Mouse (Mus musculus): ENCODE data around the gene Iqce.
"Not testable (repeated sequence)": the region's sequence is repeated elsewhere in the genome, so short reads cannot be mapped to it uniquely, and the experiment has no call there.

- TF ChIP-seq CTCF (IDR thresholded peaks at IDR 0.05; ENCODE audit: extremely low read depth, insufficient read depth, insufficient read length, insufficient replicate concordance); POLR2A (IDR thresholded peaks at IDR 0.05; ENCODE audit: low read depth, low read length): not testable (repeated sequence)
Observed at GRCm38 (mm10) chr5:140672603-140673002, 29.6 kb downstream of the Iqce start.
